Mouse (Mus musculus) ovary, postnatal 36 days (tissue): ENCODE data around the gene Snip1.

Experiments
- DNase-seq: peaks from one replicate; pipeline ENCODE4 v3.0.0; 2022; ENCODE audit warnings: low spot score, mixed read lengths

The Snip1 gene

GRCm38 (mm10) chr4:125066490-125067370 lies at the start of gene Snip1:
TSS of gene Snip1 (plus strand) at chr4:125066672.
- peak; percentile 92 for DNase-seq

DNA sequence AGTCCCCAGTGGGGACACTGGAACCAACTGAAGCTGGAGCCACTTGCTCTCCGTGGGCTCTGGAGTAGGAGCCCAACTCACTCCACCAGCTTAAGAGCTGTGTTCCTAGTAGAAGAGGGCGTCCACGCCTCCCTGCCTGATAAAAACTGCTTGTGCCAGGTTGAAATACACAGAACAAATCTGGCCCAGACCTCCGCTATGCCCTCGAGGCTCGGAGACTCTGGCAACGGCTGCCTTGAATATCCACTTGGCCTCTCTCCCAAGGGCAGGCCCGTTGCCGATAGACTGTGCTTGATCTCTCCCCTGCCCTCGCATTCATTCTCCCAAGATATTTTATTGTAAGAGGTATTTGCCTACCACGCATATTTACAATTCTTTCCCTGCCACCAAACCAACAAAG lies 49.0 kb upstream of the Snip1 start:
- DNase-seq: peak; percentile 77

GRCm38 (mm10) chr4:125020780-125021538 lies 45.5 kb upstream of the Snip1 start:
- DNase-seq: no peak

GRCm38 (mm10) chr4:125029891-125030614 lies 36.4 kb upstream of the Snip1 start:
- peak; percentile 90 for DNase-seq

DNA sequence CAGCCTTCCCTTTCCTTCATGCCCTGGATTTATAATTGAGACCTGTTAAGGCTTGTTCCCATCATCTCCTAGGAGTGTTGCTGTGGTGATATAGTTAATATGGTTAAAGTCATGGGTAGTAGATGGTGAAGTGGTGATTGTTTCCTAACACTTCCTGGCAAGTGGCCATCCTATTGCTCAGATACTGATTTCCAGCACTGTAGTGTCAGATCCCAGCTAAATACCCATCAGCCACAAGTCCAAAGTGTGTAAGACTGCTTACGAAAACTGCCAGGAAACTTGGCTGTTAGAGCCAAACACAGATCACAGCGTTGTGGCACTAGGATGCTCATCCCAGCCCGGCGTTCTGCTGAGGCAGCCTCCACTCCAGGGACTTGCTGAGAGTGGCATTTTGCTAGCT lies 32.1 kb upstream of the Snip1 start:
- DNase-seq: no peak

- DNase-seq: no peak
Observed at GRCm38 (mm10) chr4:125044454-125044853, 22.0 kb upstream of the Snip1 start.

GRCm38 (mm10) chr4:125055385-125055784 lies 11.1 kb upstream of the Snip1 start:
- no peak for DNase-seq

DNA sequence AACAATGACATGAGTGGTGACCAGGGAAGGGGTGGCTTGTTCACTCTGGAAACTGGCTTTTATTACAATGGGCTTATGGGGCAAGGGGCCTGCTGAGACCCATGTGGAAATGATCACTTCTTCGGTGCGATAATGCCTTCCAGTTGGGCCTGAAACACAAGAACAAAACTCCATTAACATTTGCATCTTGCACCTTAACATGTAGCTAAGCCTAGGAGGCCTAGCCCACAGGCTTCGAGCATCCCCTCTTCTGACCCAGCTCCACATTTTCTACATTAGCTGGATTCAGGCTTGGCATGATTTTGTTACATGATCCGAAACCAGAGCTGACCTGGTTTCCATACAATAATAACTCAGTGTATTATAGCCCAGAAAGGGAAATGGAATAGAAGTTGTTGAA lies 10.0 kb upstream of the Snip1 start:
- no peak for DNase-seq

DNA sequence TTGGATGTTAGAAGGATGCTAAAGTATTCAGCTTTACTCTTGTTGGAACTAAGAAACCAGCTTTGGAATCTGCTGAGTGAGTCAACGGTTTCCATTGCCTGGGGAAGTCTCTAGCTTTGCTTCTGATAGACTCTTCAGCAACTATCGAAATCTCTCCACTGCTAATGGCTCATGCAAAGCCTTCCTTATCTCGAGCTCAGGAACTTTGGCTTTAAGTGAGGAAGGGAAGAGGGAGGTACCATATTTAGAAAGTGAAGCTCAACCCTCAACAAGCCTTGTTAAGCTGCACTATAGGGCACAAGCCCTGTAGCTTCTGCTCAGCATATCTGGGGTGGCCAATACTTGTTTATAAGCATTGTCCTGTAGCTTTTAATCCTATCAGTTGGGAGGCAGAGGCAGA lies 9.2 kb upstream of the Snip1 start:
- no peak for DNase-seq

GRCm38 (mm10) chr4:125058033-125058432 lies 8.4 kb upstream of the Snip1 start:
- DNase-seq: no peak

DNA sequence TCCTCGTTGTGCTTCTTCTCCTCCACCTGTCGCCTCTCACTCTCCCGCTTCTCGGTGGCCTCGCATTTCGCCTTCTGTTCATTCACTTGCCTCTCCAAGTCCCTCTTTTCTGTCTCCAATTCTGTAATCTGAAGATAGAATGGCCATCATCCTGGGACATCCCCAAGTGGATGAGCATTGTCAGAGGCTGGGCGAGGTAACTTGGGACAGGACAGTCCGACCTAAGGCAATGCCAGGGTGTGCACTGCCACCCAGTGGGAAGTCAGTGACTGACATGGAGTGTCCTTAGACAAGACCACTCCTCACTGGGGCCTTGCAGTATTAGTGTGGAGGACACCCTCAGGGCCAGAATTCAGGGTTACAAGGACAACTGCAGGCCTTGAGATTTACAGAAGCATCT lies 7.4 kb upstream of the Snip1 start:
- DNase-seq: peak; percentile 66

- DNase-seq: no peak
Observed at GRCm38 (mm10) chr4:125063829-125064228, 2.6 kb upstream of the Snip1 start.

- DNase-seq: peak; percentile 67
Observed at GRCm38 (mm10) chr4:125065517-125066307, 760 bp upstream of the Snip1 start, which contains the start of gene Dnali1. TSS of gene Dnali1 (minus strand) at chr4:125065703.

DNA sequence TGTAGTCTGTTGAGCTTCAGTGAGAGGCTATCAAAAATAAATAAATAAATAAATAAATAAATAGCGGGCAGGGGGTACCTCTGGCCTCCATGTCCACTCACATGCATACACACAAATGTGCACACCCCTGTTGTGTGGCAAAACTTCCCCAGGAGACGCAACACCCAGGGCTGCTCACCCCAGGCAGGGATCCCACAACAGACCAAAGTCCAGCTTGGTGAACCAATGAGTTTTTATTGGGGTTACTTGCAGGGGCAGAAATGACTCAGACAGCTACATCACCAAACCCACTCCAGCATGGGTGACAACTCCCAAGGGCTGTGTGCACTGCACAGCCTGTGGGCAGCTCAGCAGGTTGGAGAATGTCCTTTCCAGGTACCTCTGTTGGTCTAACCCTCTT lies 11.2 kb downstream of the Snip1 start:
- DNase-seq: no peak

DNA sequence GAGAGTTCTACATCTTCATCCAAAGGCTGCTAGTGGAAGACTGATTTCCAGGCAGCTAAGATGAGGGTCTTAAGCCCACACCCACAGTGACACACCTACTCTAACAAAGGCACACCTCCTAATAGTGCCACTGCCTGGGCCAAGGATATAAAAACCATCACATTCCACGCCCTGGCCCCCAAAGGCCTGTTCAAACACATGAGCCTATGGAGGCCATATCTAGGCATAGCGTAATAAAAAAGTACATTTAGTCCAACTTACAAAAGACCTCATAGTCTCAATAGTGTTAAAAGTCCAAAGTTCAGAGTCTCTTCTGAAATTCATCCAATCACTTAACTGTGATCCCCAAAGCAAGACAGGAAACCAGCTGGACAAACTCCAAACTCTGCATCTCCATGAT lies 12.2 kb downstream of the Snip1 start:
- no peak for DNase-seq

DNA sequence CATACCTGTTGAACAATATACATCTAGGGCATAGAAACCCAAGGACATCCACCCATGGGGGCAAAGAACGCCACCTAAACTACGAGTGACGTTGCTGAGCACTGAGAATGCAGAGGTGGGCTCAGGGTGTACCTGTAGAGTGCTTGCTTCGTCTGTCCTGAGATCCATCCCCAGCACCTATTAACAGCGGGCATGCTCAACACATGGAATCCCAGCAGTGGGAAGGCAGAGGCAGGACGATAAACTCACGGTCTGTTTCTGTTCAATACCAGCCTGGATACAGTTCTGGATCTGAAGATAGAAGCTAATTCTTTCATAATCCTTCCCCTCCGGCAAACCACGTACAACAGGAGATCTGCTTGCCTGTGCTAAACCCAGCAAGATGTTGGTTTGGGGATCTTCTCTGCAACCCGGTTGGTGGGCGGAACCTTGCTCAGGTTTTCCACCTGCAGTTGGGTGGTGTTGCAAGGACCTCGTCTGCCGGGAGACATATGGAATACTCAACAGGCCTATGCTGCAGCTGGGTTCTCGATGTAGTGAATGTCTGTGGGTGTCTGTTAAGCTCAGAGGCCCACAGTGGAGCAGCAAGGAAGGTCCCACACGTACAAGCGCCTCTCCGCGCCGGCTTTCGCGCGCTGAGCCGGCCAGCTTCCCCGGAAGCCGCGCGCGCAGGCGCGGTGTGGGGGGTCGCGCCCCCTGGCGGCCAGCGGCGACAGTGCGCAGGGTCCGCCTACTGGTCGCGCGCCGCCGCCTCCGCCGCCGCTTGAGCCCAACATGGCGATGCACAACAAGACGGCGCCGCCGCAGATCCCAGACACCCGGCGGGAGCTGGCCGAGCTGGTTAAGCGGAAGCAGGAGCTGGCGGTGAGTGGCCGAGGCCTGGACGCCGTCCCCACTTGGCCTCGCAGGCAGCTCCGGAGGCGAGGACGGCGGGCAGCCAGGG lies 18.2 kb downstream of the Snip1 start, which contains the start of gene Meaf6:
Gene Meaf6, plus strand, starts transcription at position 732 of the 943 bp plus-strand sequence.
- DNase-seq: peak; percentile 94

DNA sequence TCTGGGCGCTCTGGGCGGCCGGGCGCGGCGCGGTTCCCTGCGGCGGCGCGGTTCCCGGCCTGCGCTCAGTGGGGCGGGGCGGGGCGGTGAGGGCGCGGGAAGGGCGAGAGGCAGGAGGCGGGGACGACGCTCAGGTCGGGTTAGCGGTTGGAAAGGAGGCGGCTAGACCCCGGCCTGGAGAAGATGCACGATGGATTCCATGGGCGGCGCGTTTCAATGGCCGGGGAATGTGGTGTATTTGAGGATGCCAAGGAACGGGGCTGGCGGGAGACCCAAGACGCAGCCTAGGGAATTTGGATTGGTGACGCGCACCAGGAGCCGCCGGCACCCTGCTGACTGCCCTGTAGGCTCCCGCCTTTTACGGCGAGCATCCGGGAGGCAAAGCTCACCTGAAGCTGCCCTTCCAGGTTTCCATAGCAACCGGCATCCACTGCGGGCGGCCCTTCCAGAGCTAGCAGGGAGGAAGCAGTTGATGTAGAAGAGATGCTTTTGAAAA lies 18.9 kb downstream of the Snip1 start:
- no peak for DNase-seq

GRCm38 (mm10) chr4:125093031-125093430 lies 26.6 kb downstream of the Snip1 start:
- no peak for DNase-seq

GRCm38 (mm10) chr4:125096066-125096465 lies 29.6 kb downstream of the Snip1 start:
- DNase-seq: no peak

- DNase-seq: no peak
Observed at GRCm38 (mm10) chr4:125097412-125097811, 30.9 kb downstream of the Snip1 start.
